Mouse (Mus musculus): Measurements from ENCODE around the gene H2afv.

GRCm38 (mm10) chr11:6447493-6447892, 3.2 kb upstream of the H2afv start:
- no peak for TF ChIP-seq CTCF (IDR thresholded peaks at IDR 0.05; ENCODE audit: low read depth, low read length)
- no peak for TF ChIP-seq POLR2A (IDR thresholded peaks at IDR 0.05; ENCODE audit: borderline replicate concordance, low read depth, low read length)

Data from bone marrow macrophage, adult 2 months (primary cell).